ENCODE assay signal across 21 mouse cellular contexts in genomic region chr3:29236517-29236916, GRCm38 (mm10).
DNase-seq lines count a peak whose midpoint lies in the region; ATAC-seq and TF ChIP-seq lines count a peak whose summit lies in the region.
"Had no signal": no experiment of that assay in that cellular context is flagged by ENCODE, and none has a peak within 500 bp of the region (broad histone marks: within the 10 kb centered on the region; RNA-seq: fewer than 3 reads in every experiment).

No protein-coding gene starts in this region.

- ATAC-seq in hindbrain, embryonic 13.5 days (ENCODE audit: low FRiP score), result 0 out of 2 replicates have a peak, but pooled peaks have one; percentile 13
- no peak for ATAC-seq in hindbrain, embryonic 11.5 days (ENCODE audit: low FRiP score)
- no peak for ATAC-seq in midbrain, embryonic 14.5 days (ENCODE audit: low FRiP score, low TSS enrichment)
- ATAC-seq in midbrain, embryonic 11.5 days (ENCODE audit: low FRiP score), result no peak
- ATAC-seq in neural tube, embryonic 15.5 days (ENCODE audit: low FRiP score), result peak; percentile 53
- ATAC-seq: activated CD4-positive, CD25-positive, alpha-beta regulatory T cell, adult 4 months; forebrain, embryonic 14.5 days; forebrain, postnatal 0 days had no signal

- no peak for TF ChIP-seq POLR2A in brain, embryonic 14.5 days (IDR thresholded peaks at IDR 0.05; ENCODE audit: borderline replicate concordance, extremely low read depth, insufficient read depth, insufficient read length, poor library complexity, severe bottlenecking)

- DNase-seq in hindbrain, embryonic 11.5 days (ENCODE audit: low spot score), result no peak
- peak; percentile 17 for DNase-seq in midbrain, embryonic 14.5 days
- no peak for DNase-seq in midbrain, embryonic 11.5 days (ENCODE audit: low spot score, missing footprints)
- peak; percentile 18 for DNase-seq in brain, embryonic 14.5 days (ENCODE audit: low read depth)
- no peak for DNase-seq in left cerebral cortex, adult 11 months (ENCODE audit: low spot score)
- DNase-seq: adrenal gland, adult 8-10 months; adrenal gland, postnatal 25 days; cerebellum, adult 18-20 months; cerebellum, adult 9-10 months; cerebellum, postnatal 14 days; forebrain, postnatal 0 days; gastrocnemius, adult 2 months; gastrocnemius, postnatal 14 days; heart, adult 11 months had no signal

- no peaks in the 10 kb centered on the region for H3K27me3 ChIP-seq in hindbrain, embryonic 13.5 days
- no peaks in the 10 kb centered on the region for H3K27me3 ChIP-seq in hindbrain, embryonic 11.5 days (ENCODE audit: control insufficient read depth, insufficient read depth, low read length)
- no peaks in the 10 kb centered on the region for H3K27me3 ChIP-seq in midbrain, embryonic 14.5 days (ENCODE audit: control insufficient read depth, insufficient read depth, low read length)
- no peaks in the 10 kb centered on the region for H3K27me3 ChIP-seq in midbrain, embryonic 11.5 days (ENCODE audit: control insufficient read depth, insufficient read depth, low read length)
- H3K27me3 ChIP-seq in neural tube, embryonic 15.5 days (replicated peaks), result no peaks in the 10 kb centered on the region
- H3K27me3 ChIP-seq: hindbrain, embryonic 15.5 days had no signal

- no peak overlapping the region for H3K9ac ChIP-seq in hindbrain, embryonic 13.5 days
- H3K9ac ChIP-seq in hindbrain, embryonic 11.5 days (ENCODE audit: low read depth, low read length), result no peak overlapping the region
- H3K9ac ChIP-seq in midbrain, embryonic 14.5 days (replicated peaks; ENCODE audit: low read length), result no peak overlapping the region
- H3K9ac ChIP-seq in midbrain, embryonic 11.5 days (ENCODE audit: low read length), result no peak overlapping the region
- no peak overlapping the region for H3K9ac ChIP-seq in neural tube, embryonic 15.5 days (replicated peaks)
- H3K9ac ChIP-seq: forebrain, postnatal 0 days; hindbrain, embryonic 15.5 days had no signal

- H3K36me3 ChIP-seq in hindbrain, embryonic 13.5 days, result no peaks in the 10 kb centered on the region
- no peaks in the 10 kb centered on the region for H3K36me3 ChIP-seq in hindbrain, embryonic 11.5 days (ENCODE audit: control insufficient read depth, insufficient read depth, low read length)
- no peaks in the 10 kb centered on the region for H3K36me3 ChIP-seq in midbrain, embryonic 14.5 days (ENCODE audit: control insufficient read depth, insufficient read depth, low read length)
- H3K36me3 ChIP-seq in midbrain, embryonic 11.5 days (ENCODE audit: control insufficient read depth, insufficient read depth, low read length), result no peaks in the 10 kb centered on the region
- H3K36me3 ChIP-seq in neural tube, embryonic 15.5 days, result no peaks in the 10 kb centered on the region
- H3K36me3 ChIP-seq: hindbrain, embryonic 10.5 days; hindbrain, embryonic 15.5 days had no signal

- no peaks in the 10 kb centered on the region for H3K9me3 ChIP-seq in hindbrain, embryonic 13.5 days
- H3K9me3 ChIP-seq in hindbrain, embryonic 11.5 days (ENCODE audit: control insufficient read depth, low read length), result no peaks in the 10 kb centered on the region
- no peaks in the 10 kb centered on the region for H3K9me3 ChIP-seq in midbrain, embryonic 14.5 days (ENCODE audit: control insufficient read depth, low read length)
- H3K9me3 ChIP-seq in midbrain, embryonic 11.5 days (ENCODE audit: control insufficient read depth, low read length), result no peaks in the 10 kb centered on the region
- no peaks in the 10 kb centered on the region for H3K9me3 ChIP-seq in neural tube, embryonic 15.5 days (replicated peaks)
- H3K9me3 ChIP-seq: hindbrain, embryonic 10.5 days; hindbrain, embryonic 15.5 days had no signal

- H3K27ac ChIP-seq in hindbrain, embryonic 13.5 days, result no peak overlapping the region
- no peak overlapping the region for H3K27ac ChIP-seq in hindbrain, embryonic 11.5 days (ENCODE audit: low read depth, low read length)
- no peak overlapping the region for H3K27ac ChIP-seq in midbrain, embryonic 14.5 days (replicated peaks; ENCODE audit: low read depth, low read length)
- H3K27ac ChIP-seq in midbrain, embryonic 11.5 days (ENCODE audit: low read depth, low read length), result no peak overlapping the region
- H3K27ac ChIP-seq in neural tube, embryonic 15.5 days (replicated peaks), result no peak overlapping the region
- H3K27ac ChIP-seq: gastrocnemius, adult 2 months; hindbrain, embryonic 10.5 days; hindbrain, embryonic 15.5 days had no signal

- no peak for TF ChIP-seq CTCF in brain, embryonic 14.5 days (IDR thresholded peaks at IDR 0.05; ENCODE audit: borderline replicate concordance, extremely low read depth, insufficient read depth, insufficient read length)

- no peak overlapping the region for H3K4me3 ChIP-seq in hindbrain, embryonic 13.5 days
- H3K4me3 ChIP-seq in hindbrain, embryonic 11.5 days (ENCODE audit: low read depth, low read length), result no peak overlapping the region
- no peak overlapping the region for H3K4me3 ChIP-seq in midbrain, embryonic 14.5 days (replicated peaks; ENCODE audit: low read depth, low read length)
- H3K4me3 ChIP-seq in midbrain, embryonic 11.5 days (ENCODE audit: low read depth, low read length), result no peak overlapping the region
- no peak overlapping the region for H3K4me3 ChIP-seq in neural tube, embryonic 15.5 days (replicated peaks)
- H3K4me3 ChIP-seq: gastrocnemius, adult 2 months; hindbrain, embryonic 10.5 days; hindbrain, embryonic 15.5 days had no signal

- peaks cover 9% of the 10 kb centered on the region; the same call in 1 of the 2 replicates for H3K4me1 ChIP-seq in hindbrain, embryonic 13.5 days (replicated peaks)
- no peaks in the 10 kb centered on the region for H3K4me1 ChIP-seq in hindbrain, embryonic 11.5 days (replicated peaks; ENCODE audit: control insufficient read depth, insufficient read depth, low read length)
- H3K4me1 ChIP-seq in midbrain, embryonic 14.5 days (ENCODE audit: control insufficient read depth, insufficient read depth, low read length), result peaks cover 6% of the 10 kb centered on the region; the same call in 1 of the 2 replicates
- H3K4me1 ChIP-seq in midbrain, embryonic 11.5 days (ENCODE audit: control insufficient read depth, insufficient read depth, low read length), result no peaks in the 10 kb centered on the region
- no peaks in the 10 kb centered on the region for H3K4me1 ChIP-seq in neural tube, embryonic 15.5 days
- H3K4me1 ChIP-seq: hindbrain, embryonic 10.5 days; hindbrain, embryonic 15.5 days had no signal

- H3K4me2 ChIP-seq in hindbrain, embryonic 13.5 days, result no peak overlapping the region
- no peak overlapping the region for H3K4me2 ChIP-seq in hindbrain, embryonic 11.5 days (replicated peaks; ENCODE audit: low read depth, low read length)
- H3K4me2 ChIP-seq in midbrain, embryonic 14.5 days (ENCODE audit: low read length), result no peak overlapping the region
- H3K4me2 ChIP-seq in midbrain, embryonic 11.5 days, result no peak overlapping the region
- H3K4me2 ChIP-seq in neural tube, embryonic 15.5 days, result no peak overlapping the region
- H3K4me2 ChIP-seq: heart, embryonic 11.5 days; hindbrain, embryonic 15.5 days had no signal

- 64% methylated on average over 5 of the region's 5 CpGs for WGBS in hindbrain, embryonic 13.5 days
- WGBS in hindbrain, embryonic 11.5 days, result 79% methylated on average over 5 of the region's 5 CpGs
- WGBS in midbrain, embryonic 14.5 days, result 54% methylated on average over 5 of the region's 5 CpGs
- 69% methylated on average over 5 of the region's 5 CpGs for WGBS in midbrain, embryonic 11.5 days
- WGBS in neural tube, embryonic 15.5 days, result 53% methylated on average over 5 of the region's 5 CpGs

Comparison
In these comparisons a context has a peak if more than half of its experiments do, and no peak if none do; other contexts are left out.
1. ATAC-seq: peak in hindbrain, embryonic 13.5 days (single experiment) and neural tube, embryonic 15.5 days (single experiment); none in hindbrain, embryonic 11.5 days (single experiment), midbrain, embryonic 14.5 days (single experiment) and midbrain, embryonic 11.5 days (single experiment).
2. DNase-seq: peak in midbrain, embryonic 14.5 days (single experiment) and brain, embryonic 14.5 days (single experiment); none in hindbrain, embryonic 11.5 days (single experiment), midbrain, embryonic 11.5 days (single experiment) and left cerebral cortex, adult 11 months (single experiment).